Mouse (Mus musculus): ENCODE data around the gene Ikzf2.

The Ikzf2 gene

DNA sequence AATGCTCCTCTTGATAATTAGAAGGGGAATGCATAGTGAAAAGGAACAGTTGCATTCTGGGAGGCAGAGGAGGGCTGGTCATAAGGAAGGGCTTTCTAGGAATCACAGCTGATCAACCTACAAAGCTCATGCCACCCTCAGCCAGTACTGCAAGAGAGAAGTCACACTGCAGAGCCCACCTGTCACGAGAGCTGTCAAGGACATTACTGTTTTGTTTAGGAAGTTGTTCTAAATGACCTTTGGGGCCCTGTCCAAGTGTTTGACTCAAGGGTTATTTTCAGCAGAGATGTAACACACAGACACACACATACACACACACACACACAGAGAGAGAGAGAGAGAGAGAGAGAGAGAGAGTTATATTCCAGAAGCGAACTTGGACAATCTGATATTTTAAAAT lies 27.3 kb downstream of the Ikzf2 start:
- no peak for DNase-seq (ENCODE audit: low spot score)

- no peak for DNase-seq (ENCODE audit: low spot score)
These were observed 29.0 kb downstream of the Ikzf2 start for GRCm38 (mm10) chr1:69658051-69658450.

DNA sequence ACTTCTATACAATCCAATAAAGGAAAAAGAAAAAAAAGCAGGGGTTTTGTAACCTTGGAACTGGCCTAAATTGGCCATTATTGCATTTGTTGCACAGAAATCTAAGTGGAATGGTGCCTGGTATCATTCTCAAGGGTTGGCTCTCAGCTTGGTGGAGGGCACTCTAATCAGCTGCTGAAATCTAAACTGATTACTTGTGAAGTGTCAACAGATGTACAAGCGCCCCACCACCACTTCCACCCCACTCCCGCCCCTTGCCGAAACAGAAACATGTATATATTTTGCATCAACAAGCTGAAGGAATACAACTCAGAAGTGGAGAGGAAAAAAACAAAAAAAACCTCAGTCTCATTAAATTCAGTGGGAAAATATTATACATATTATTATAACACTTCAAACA lies 29.6 kb downstream of the Ikzf2 start:
- DNase-seq (ENCODE audit: low spot score): no peak

DNA sequence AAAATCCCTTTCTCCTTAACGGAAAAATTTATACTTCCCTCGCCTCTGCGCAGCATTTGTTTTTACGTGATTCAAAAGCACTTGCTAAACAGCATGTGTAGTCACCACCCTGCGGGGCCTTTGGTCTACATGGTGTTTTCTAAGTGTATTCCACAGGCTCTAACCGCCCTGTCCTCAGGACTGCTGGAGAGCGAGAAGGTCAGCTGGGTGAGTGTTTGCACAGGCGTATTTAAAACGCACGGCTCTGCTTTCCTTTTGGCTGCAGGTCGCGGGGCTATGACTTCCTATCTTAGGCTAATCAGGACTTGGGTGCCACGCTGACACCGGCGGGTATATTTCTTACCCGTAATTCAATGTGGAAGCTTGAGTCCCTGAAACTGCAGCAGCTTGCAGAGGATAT lies 30.1 kb downstream of the Ikzf2 start:
- DNase-seq (ENCODE audit: low spot score): no peak

DNA sequence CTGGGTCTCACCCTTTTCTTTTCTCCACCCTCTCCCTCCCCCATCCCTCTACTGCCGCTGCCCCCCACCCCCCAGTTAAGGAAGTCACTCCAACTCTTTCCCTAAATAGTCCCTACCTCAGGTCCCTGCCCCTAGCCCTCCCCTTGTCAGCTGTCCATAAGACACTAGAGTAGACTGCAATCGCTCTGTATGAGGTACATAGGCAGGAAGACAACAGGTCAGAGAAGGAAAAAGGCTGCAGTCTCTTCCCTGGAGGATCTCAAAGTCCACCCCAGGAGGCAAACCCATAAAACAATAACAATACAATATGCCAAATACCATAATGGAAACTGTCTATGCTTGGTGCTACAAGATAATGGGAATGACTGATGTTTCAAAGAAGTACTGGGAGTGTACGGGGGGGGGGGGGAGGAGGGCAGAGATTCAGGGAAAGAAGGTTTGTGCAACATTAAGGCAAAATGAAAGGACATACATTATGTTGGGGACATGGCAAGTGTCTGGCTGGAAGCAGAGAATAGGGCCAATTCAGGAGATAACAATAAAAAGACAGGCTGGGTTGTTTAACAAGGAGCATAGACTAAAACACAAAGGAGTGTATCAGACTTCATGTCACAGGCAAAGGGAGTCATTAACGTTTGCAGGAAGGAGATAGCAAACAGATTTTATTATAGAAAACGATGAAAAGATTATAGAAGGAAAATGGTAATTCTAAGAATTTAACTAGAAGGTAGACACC lies 30.8 kb downstream of the Ikzf2 start:
- DNase-seq (ENCODE audit: low spot score): no peak

- no peak for DNase-seq (ENCODE audit: low spot score)
These were observed 31.7 kb downstream of the Ikzf2 start for GRCm38 (mm10) chr1:69655368-69655767.

- DNase-seq (ENCODE audit: low spot score): no peak
These were observed 32.1 kb downstream of the Ikzf2 start for GRCm38 (mm10) chr1:69654955-69655354.

- DNase-seq (ENCODE audit: low spot score): no peak
These were observed 33.6 kb downstream of the Ikzf2 start for GRCm38 (mm10) chr1:69653419-69653818.

- no peak for DNase-seq (ENCODE audit: low spot score)
These were observed 43.9 kb downstream of the Ikzf2 start for GRCm38 (mm10) chr1:69643138-69643537.

DNA sequence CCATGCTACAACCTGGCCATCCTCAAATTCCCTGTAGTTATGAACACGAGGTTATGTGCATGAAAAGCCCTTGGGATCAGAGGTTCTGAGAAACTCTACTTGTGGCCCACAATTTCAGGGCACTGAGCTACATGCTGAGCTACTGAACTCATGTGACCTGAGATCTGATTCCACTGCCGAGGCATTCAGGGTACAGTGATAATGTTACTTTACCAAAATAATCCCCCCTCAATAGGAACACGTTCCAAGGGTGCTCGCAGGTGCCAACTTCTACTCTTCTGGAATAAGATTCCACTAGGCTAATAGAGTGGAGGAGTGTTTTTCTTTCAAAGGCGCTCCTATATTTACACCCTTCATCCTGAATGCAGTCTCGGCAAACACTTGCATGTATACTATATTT lies 45.1 kb downstream of the Ikzf2 start:
- no peak for DNase-seq (ENCODE audit: low spot score)

DNA sequence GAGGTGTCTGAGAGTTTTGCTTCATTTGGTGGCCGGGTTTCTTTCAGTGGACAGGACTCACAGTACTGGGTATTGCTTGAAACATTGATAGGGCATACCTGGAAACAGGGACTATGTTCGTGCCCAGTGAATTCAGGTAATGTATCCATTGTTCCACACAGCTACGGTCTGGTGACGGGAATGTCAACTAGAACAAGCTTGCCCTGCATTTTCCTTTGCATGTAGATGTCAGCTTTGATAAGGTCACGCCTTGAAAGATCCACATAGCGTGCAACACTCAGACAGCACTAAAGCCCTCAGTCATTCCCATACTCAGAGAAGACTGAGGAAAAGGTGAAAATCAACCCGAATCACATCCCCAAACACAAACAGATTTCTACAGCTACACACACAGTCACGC lies 48.7 kb downstream of the Ikzf2 start:
- DNase-seq (ENCODE audit: low spot score): no peak

GRCm38 (mm10) chr1:69637907-69638306 lies 49.1 kb downstream of the Ikzf2 start:
- no peak for DNase-seq (ENCODE audit: low spot score)

DNA sequence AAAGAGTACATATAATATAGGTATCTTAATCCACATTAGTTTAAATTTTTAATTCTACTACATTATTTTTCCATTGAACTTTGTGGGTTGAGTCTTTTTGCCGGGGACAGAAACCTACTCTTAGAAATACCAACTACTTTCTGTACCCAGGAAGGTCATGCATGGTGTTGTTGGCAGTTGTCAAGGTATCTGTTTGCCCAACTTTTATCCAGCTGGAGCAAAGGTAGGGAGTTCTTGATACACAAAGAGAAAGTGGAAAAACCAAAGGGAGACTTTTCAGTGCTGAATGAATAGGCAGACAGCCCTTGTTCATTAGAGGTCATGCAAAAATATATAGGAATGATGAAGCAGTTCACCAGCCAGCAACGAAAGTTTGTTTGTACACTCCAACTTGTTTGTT lies 52.8 kb downstream of the Ikzf2 start:
- no peak for DNase-seq (ENCODE audit: low spot score)

DNA sequence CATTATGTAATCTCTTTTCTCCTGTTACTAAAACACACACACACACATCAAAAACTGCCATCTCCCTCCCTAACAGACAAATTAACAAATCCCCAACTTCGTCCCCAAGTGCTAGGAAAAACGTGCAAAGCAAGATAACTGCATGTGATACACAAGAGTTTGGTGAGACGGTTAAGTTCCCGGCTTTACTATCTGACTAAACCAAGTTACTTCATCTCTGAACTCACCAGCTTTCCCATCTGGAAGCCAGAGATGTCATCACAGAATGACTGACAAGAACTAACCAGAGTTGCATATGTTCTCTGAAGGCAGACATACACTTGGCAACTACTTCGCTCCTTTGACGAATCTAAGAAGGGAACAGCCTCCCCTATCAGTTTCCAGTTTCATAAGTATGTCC lies 56.5 kb downstream of the Ikzf2 start:
- DNase-seq (ENCODE audit: low spot score): no peak

DNA sequence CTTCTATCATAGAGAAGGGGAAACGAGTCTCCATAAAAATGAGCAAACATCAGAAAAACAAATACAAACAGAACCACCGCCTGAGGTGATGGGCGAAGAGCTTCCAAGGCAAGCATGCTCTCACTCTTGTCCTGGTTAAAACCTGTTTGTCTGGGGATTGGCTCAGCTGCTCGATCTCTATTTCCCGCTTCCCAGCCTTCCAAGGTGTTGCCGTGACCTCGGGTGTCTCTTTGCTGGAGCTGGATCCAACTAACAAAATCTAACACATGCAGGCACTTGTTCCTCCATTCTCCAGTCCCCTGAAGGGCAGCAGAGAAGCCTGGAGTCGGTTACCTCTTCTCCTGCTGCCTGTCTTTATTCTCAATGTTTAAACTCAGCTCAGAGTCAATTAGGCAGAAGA lies 57.5 kb downstream of the Ikzf2 start:
- no peak for DNase-seq (ENCODE audit: low spot score)

DNA sequence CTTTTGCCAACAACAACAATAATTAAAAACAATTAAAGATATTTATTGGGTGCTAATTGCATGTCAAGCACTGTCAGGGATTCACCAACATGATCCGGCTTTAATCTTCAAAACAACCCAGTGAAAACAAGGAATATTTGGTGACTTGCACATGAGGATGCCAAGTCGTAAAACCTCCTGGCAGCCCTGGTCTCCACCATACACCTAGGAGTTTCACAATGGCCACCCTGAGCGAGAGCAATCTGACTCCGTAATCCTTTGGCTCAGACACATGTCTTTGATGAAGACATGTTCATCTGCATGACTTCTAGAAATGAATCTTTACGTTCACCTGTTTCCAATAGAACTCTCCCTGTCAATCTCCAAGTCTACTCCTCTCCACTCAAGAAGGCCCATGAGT lies 75.0 kb downstream of the Ikzf2 start:
- DNase-seq (ENCODE audit: low spot score): no peak

GRCm38 (mm10) chr1:69611204-69611725 lies 75.8 kb downstream of the Ikzf2 start:
- no peak for DNase-seq (ENCODE audit: low spot score)

- DNase-seq (ENCODE audit: low spot score): no peak
These were observed 76.3 kb downstream of the Ikzf2 start for GRCm38 (mm10) chr1:69610791-69611190.

DNA sequence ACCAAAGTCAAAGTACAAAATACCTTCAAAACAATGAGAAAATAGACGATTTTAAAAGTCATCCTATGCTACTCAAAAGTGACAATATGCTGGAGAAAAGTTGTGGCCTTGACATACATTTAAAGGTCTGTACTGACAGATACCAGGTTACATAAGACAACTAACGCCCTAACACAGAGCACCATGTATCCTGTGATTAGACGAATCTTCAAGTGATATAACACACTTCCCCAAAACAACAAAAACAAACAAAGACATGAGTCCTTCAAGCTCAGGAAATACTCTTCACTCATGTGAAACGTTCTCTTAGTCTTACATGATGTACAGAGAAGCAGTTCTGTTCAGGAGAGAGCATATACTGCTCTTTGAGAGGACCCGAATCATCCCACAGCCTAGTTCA lies 78.2 kb downstream of the Ikzf2 start:
- no peak for DNase-seq (ENCODE audit: low spot score)

- DNase-seq (ENCODE audit: low spot score): no peak
These were observed 80.2 kb downstream of the Ikzf2 start for GRCm38 (mm10) chr1:69606844-69607243.

DNA sequence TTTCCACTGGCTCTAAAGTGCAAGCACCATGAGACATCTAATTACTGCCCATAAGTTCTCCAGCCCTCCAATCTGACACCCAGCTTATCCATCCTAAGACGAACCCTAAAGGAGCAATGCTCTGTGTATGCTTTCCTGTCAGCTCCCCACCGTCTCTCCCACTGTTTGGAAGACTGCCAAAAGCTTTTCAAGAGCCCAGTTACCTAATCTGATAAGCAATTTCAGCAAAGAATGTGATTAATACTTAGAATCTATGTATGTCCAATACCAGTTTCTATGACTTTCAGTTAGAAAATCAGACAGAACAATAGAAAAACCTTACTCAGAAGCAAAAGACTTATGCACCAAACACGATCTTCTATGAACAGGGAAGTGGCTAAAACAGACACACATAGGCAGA lies 82.8 kb downstream of the Ikzf2 start:
- DNase-seq (ENCODE audit: low spot score): no peak

DNA sequence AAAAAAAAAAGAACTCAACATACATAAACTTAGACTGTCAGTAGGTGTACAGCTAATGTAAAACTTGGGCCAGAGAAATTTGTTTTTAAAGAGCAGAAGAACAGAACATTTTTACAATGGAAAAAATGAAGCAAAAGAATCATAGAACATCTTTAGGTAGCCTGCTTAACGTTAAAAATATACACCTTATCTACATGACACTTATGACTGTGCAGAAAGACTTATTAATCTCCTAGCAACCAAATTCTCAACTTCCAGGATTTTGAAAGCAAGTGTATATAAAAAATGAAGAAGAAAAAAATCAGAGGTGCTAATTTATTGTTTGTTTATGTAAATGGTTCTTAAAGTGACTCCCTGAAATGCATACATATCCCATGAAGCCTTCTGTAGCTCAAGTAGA lies 86.1 kb downstream of the Ikzf2 start:
- DNase-seq (ENCODE audit: low spot score): no peak

- no peak for DNase-seq (ENCODE audit: low spot score)
These were observed 87.8 kb downstream of the Ikzf2 start for GRCm38 (mm10) chr1:69599074-69599772.

- no peak for DNase-seq (ENCODE audit: low spot score)
These were observed 95.2 kb downstream of the Ikzf2 start for GRCm38 (mm10) chr1:69591889-69592288.

Data from testis, postnatal 10 days (tissue).